Comparison of ENCODE assay signal across 11 mouse cellular contexts in genomic region chr10:70380041-70380651, GRCm38 (mm10).
A peak's percentile ranks its signal among the peaks of the same experiment; 100 is the strongest.
DNase-seq lines count a peak whose midpoint lies in the region; ATAC-seq lines count a peak whose summit lies in the region.
"Had no signal": no experiment of that assay in that cellular context is flagged by ENCODE, and none has a peak within 500 bp of the region (broad histone marks: within the 10 kb centered on the region; RNA-seq: fewer than 3 reads in every experiment).

No protein-coding gene starts in this region.

- no peaks in the 10 kb centered on the region for H3K9me3 ChIP-seq in hindbrain, embryonic 16.5 days (ENCODE audit: control insufficient read depth, low read length)
- no peaks in the 10 kb centered on the region for H3K9me3 ChIP-seq in midbrain, embryonic 15.5 days

- H3K9ac ChIP-seq in hindbrain, embryonic 16.5 days (ENCODE audit: low read depth, low read length) = no peak overlapping the region
- no peak overlapping the region for H3K9ac ChIP-seq in midbrain, embryonic 15.5 days

- 23% methylated on average over 7 of the region's 7 CpGs for WGBS in hindbrain, embryonic 16.5 days
- 17% methylated on average over 7 of the region's 7 CpGs for WGBS in midbrain, embryonic 15.5 days

- H3K27ac ChIP-seq in hindbrain, embryonic 16.5 days (ENCODE audit: low read depth, low read length) = no peak overlapping the region
- no peak overlapping the region for H3K27ac ChIP-seq in midbrain, embryonic 15.5 days

- H3K4me2 ChIP-seq in hindbrain, embryonic 16.5 days (ENCODE audit: low read length) = no peak overlapping the region
- no peak overlapping the region for H3K4me2 ChIP-seq in midbrain, embryonic 15.5 days

- no peaks in the 10 kb centered on the region for H3K36me3 ChIP-seq in hindbrain, embryonic 16.5 days (ENCODE audit: control insufficient read depth, insufficient read depth, low read length)
- no peaks in the 10 kb centered on the region for H3K36me3 ChIP-seq in midbrain, embryonic 15.5 days (replicated peaks)

- peak; percentile 80 for ATAC-seq in hindbrain, embryonic 16.5 days
- 0 out of 2 replicates have a peak, but pooled peaks have one; percentile 24 for ATAC-seq in midbrain, embryonic 15.5 days (replicated peaks)
- ATAC-seq: Patski had no signal

- H3K4me1 ChIP-seq in hindbrain, embryonic 16.5 days (ENCODE audit: control insufficient read depth, insufficient read depth, low read depth, low read length) = no peaks in the 10 kb centered on the region
- 0 out of 2 replicates have a peak, but pooled peaks cover 5% of the 10 kb centered on the region for H3K4me1 ChIP-seq in midbrain, embryonic 15.5 days

- no peak overlapping the region for H3K4me3 ChIP-seq in hindbrain, embryonic 16.5 days (ENCODE audit: low read length)
- no peak overlapping the region for H3K4me3 ChIP-seq in midbrain, embryonic 15.5 days

- DNase-seq in cerebellum, adult 11 months = peak; percentile 5
- no peak for DNase-seq in cerebellum, adult 8-10 months
- DNase-seq in embryo, embryonic 10.5 days (ENCODE audit: low spot score) = peak; percentile 56
- no peak for DNase-seq in adrenal gland, postnatal 14 days
- no peak for DNase-seq in spleen, adult 18-20 months
- DNase-seq in adrenal gland, adult 18-20 months (ENCODE audit: low spot score in 2 of 2) = no peak
- DNase-seq: lung, postnatal 14 days; thymus, adult 2 months had no signal

- H3K27me3 ChIP-seq in hindbrain, embryonic 16.5 days (replicated peaks; ENCODE audit: control insufficient read depth, insufficient read depth, low read length) = no peaks in the 10 kb centered on the region
- H3K27me3 ChIP-seq in midbrain, embryonic 15.5 days (replicated peaks) = no peaks in the 10 kb centered on the region
- H3K27me3 ChIP-seq: Patski had no signal

Comparison
In these comparisons a context has a peak if more than half of its experiments do, and no peak if none do; other contexts are left out.
1. DNase-seq: peak in cerebellum, adult 11 months (single experiment) and embryo, embryonic 10.5 days (single experiment); none in cerebellum, adult 8-10 months (single experiment), adrenal gland, postnatal 14 days (single experiment), spleen, adult 18-20 months (0 of 2) and adrenal gland, adult 18-20 months (0 of 2).